Mouse (Mus musculus): ENCODE data around the gene Inava. TPM values are rescaled to one million over a fixed set of nuclear protein-coding genes. Genes with fewer than 3 reads are reported as not detected.

The Inava gene
- polyA plus RNA-seq, 1 experiment = 3.3 TPM

- H3K4me3 ChIP-seq (ENCODE audit: insufficient read depth, low read length) = no peak overlapping the region
- no peak for TF ChIP-seq POLR2A (IDR thresholded peaks at IDR 0.05; ENCODE audit: extremely low read depth, insufficient read depth, low read length)
- peak; percentile 72 for TF ChIP-seq CTCF (IDR thresholded peaks at IDR 0.05; ENCODE audit: extremely low read depth, insufficient read depth, low read length)
- H3K27ac ChIP-seq (ENCODE audit: insufficient read depth, low read length) = no peak overlapping the region
- no peaks in the 10 kb centered on the region for H3K4me1 ChIP-seq (ENCODE audit: control insufficient read depth, insufficient read depth, low read length)
These were observed 58.9 kb downstream of the Inava start for GRCm38 (mm10) chr1:136175183-136175582.

- Histone ChIP-seq H3K4me1 (ENCODE audit: control insufficient read depth, insufficient read depth, low read length) (no peaks in the 10 kb centered on the region), H3K4me3 (ENCODE audit: insufficient read depth, low read length) (no peak overlapping the region), H3K27ac (ENCODE audit: insufficient read depth, low read length) (no peak overlapping the region)
- no peak for TF ChIP-seq CTCF (IDR thresholded peaks at IDR 0.05; ENCODE audit: extremely low read depth, insufficient read depth, low read length)
- TF ChIP-seq POLR2A (IDR thresholded peaks at IDR 0.05; ENCODE audit: extremely low read depth, insufficient read depth, low read length) = no peak
These were observed 59.9 kb downstream of the Inava start for GRCm38 (mm10) chr1:136174101-136174606.

GRCm38 (mm10) chr1:136172696-136173095 lies 61.4 kb downstream of the Inava start:
- Histone ChIP-seq H3K4me3 (ENCODE audit: insufficient read depth, low read length) (no peak overlapping the region), H3K27ac (ENCODE audit: insufficient read depth, low read length) (no peak overlapping the region), H3K4me1 (ENCODE audit: control insufficient read depth, insufficient read depth, low read length) (no peaks in the 10 kb centered on the region)
- TF ChIP-seq POLR2A (IDR thresholded peaks at IDR 0.05; ENCODE audit: extremely low read depth, insufficient read depth, low read length) (no peak), CTCF (IDR thresholded peaks at IDR 0.05; ENCODE audit: extremely low read depth, insufficient read depth, low read length) (no peak)

- H3K27ac ChIP-seq (ENCODE audit: insufficient read depth, low read length) = no peak overlapping the region
- TF ChIP-seq POLR2A (IDR thresholded peaks at IDR 0.05; ENCODE audit: extremely low read depth, insufficient read depth, low read length) (no peak), CTCF (IDR thresholded peaks at IDR 0.05; ENCODE audit: extremely low read depth, insufficient read depth, low read length) (peak; percentile 91)
- no peak overlapping the region for H3K4me3 ChIP-seq (ENCODE audit: insufficient read depth, low read length)
- peaks cover 2% of the 10 kb centered on the region for H3K4me1 ChIP-seq (ENCODE audit: control insufficient read depth, insufficient read depth, low read length)
These were observed 64.0 kb downstream of the Inava start for GRCm38 (mm10) chr1:136170109-136170508.

- H3K4me1 ChIP-seq (ENCODE audit: control insufficient read depth, insufficient read depth, low read length) = peaks cover 2% of the 10 kb centered on the region
- peak; percentile 66 for TF ChIP-seq CTCF (IDR thresholded peaks at IDR 0.05; ENCODE audit: extremely low read depth, insufficient read depth, low read length)
- TF ChIP-seq POLR2A (IDR thresholded peaks at IDR 0.05; ENCODE audit: extremely low read depth, insufficient read depth, low read length) = no peak
- H3K4me3 ChIP-seq (ENCODE audit: insufficient read depth, low read length) = no peak overlapping the region
- no peak overlapping the region for H3K27ac ChIP-seq (ENCODE audit: insufficient read depth, low read length)
These were observed 66.4 kb downstream of the Inava start for GRCm38 (mm10) chr1:136167657-136168056.

GRCm38 (mm10) chr1:136165436-136165835 lies 68.6 kb downstream of the Inava start:
- H3K27ac ChIP-seq (ENCODE audit: insufficient read depth, low read length) = no peak overlapping the region

More at GRCm38 (mm10) chr1:136165436-136165835, 68.6 kb downstream of the Inava start:
- TF ChIP-seq CTCF (IDR thresholded peaks at IDR 0.05; ENCODE audit: extremely low read depth, insufficient read depth, low read length) (no peak), POLR2A (IDR thresholded peaks at IDR 0.05; ENCODE audit: extremely low read depth, insufficient read depth, low read length) (no peak)
- Histone ChIP-seq H3K4me3 (ENCODE audit: insufficient read depth, low read length) (no peak overlapping the region), H3K4me1 (ENCODE audit: control insufficient read depth, insufficient read depth, low read length) (peaks cover 2% of the 10 kb centered on the region)

Other genes starting within 250 kb of the Inava start
- gene Igfn1, start 227.9 kb downstream of the Inava start, polyA plus RNA-seq (2012; rRNA removed) = 28.8 and 34.2 TPM in 2 replicates
- 101 TPM in 2 replicates for gene Tmem9, start 226.1 kb downstream of the Inava start, polyA plus RNA-seq (2012; rRNA removed)
- 2.0 TPM in 2 replicates for gene Ascl5, start 183.5 kb downstream of the Inava start, polyA plus RNA-seq (2012; rRNA removed)
- gene Cacna1s, start 181.5 kb downstream of the Inava start, polyA plus RNA-seq (2012; rRNA removed) = 0.89 and 0.98 TPM in 2 replicates
- 42.5 and 44.4 TPM in 2 replicates for gene Kif21b, start 102.9 kb downstream of the Inava start, polyA plus RNA-seq (2012; rRNA removed)
- 1.0 and 1.6 TPM in 2 replicates for gene Mroh3, start 21.4 kb downstream of the Inava start, polyA plus RNA-seq (2012; rRNA removed)
- 6.5 and 9.7 TPM in 2 replicates for gene Gpr25, start 26.6 kb upstream of the Inava start, polyA plus RNA-seq (2012; rRNA removed)
- 53.2 and 53.9 TPM in 2 replicates for gene Camsap2, start 111.8 kb upstream of the Inava start, polyA plus RNA-seq (2012; rRNA removed)
- gene Ddx59, start 181.0 kb upstream of the Inava start, polyA plus RNA-seq (2012; rRNA removed) = 6.3 and 7.0 TPM in 2 replicates
- 0.21 and 0.30 TPM in 2 replicates for gene Kif14, start 232.1 kb upstream of the Inava start, polyA plus RNA-seq (2012; rRNA removed)